ENCODE assay signal across 14 mouse cellular contexts in the genomic region with DNA sequence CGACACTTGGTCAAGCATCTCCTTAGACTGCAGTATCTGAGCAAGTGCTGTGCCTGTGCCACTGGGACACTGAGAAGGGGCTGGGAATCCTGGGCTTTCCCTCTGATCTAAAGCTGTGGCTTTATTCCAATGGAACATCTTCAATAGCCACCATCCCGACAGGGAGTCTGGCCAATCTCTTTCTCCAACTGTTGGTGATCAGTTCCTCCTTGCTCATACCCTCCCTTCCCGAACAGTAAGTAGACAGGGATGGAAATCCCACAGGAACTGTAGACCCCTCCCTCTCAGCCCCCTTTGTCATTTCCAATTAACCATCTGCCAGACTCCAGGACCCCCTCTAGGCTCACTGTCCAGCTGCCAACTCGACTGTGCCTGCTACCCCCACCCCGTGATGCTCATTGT. TPM values are rescaled to one million over a fixed set of nuclear protein-coding genes. Genes with fewer than 3 reads are reported as not detected.
DNase-seq lines count a peak whose midpoint lies in the region; ATAC-seq and TF ChIP-seq lines count a peak whose summit lies in the region.
"Had no signal": no experiment of that assay in that cellular context is flagged by ENCODE, and none has a peak within 500 bp of the region (broad histone marks: within the 10 kb centered on the region; RNA-seq: fewer than 3 reads in every experiment).

No protein-coding gene starts in this region.

- no peak overlapping the region for H3K9ac ChIP-seq in heart, embryonic 11.5 days (ENCODE audit: low read depth, low read length)
- H3K9ac ChIP-seq in forebrain, embryonic 12.5 days = no peak overlapping the region
- H3K9ac ChIP-seq in hindbrain, postnatal 0 days (replicated peaks; ENCODE audit: low read length) = no peak overlapping the region
- H3K9ac ChIP-seq in neural tube, embryonic 13.5 days = no peak overlapping the region
- no peak overlapping the region for H3K9ac ChIP-seq in lung, postnatal 0 days (replicated peaks; ENCODE audit: low read depth)
- H3K9ac ChIP-seq: liver, embryonic 12.5 days; stomach, embryonic 15.5 days had no signal

- H3K4me3 ChIP-seq in heart, embryonic 11.5 days (ENCODE audit: low read depth, low read length) = no peak overlapping the region
- no peak overlapping the region; the same call in 1 of the 2 replicates for H3K4me3 ChIP-seq in forebrain, embryonic 12.5 days (replicated peaks)
- H3K4me3 ChIP-seq in hindbrain, postnatal 0 days (ENCODE audit: low read length) = no peak overlapping the region
- no peak overlapping the region for H3K4me3 ChIP-seq in neural tube, embryonic 13.5 days
- H3K4me3 ChIP-seq in lung, postnatal 0 days (ENCODE audit: low read depth, low read length) = no peak overlapping the region
- H3K4me3 ChIP-seq: liver, embryonic 12.5 days; myocyte; stomach, embryonic 15.5 days had no signal

- H3K9me3 ChIP-seq in heart, embryonic 11.5 days (replicated peaks; ENCODE audit: control insufficient read depth, low read length) = no peaks in the 10 kb centered on the region
- H3K9me3 ChIP-seq in forebrain, embryonic 12.5 days = no peaks in the 10 kb centered on the region
- no peaks in the 10 kb centered on the region for H3K9me3 ChIP-seq in hindbrain, postnatal 0 days (ENCODE audit: low read length)
- H3K9me3 ChIP-seq in neural tube, embryonic 13.5 days = no peaks in the 10 kb centered on the region
- no peaks in the 10 kb centered on the region for H3K9me3 ChIP-seq in lung, postnatal 0 days (ENCODE audit: low read length)
- H3K9me3 ChIP-seq: liver, embryonic 12.5 days; stomach, embryonic 15.5 days had no signal

- H3K36me3 ChIP-seq in heart, embryonic 11.5 days (ENCODE audit: control insufficient read depth, insufficient read depth, low read length) = no peaks in the 10 kb centered on the region
- H3K36me3 ChIP-seq in forebrain, embryonic 12.5 days (replicated peaks) = no peaks in the 10 kb centered on the region
- H3K36me3 ChIP-seq in hindbrain, postnatal 0 days (ENCODE audit: insufficient read depth, low read length) = no peaks in the 10 kb centered on the region
- H3K36me3 ChIP-seq in neural tube, embryonic 13.5 days = no peaks in the 10 kb centered on the region
- no peaks in the 10 kb centered on the region for H3K36me3 ChIP-seq in lung, postnatal 0 days (ENCODE audit: insufficient read depth, low read length)
- H3K36me3 ChIP-seq: liver, embryonic 12.5 days; stomach, embryonic 15.5 days had no signal

- no peak for TF ChIP-seq EP300 in lung, postnatal 0 days (IDR thresholded peaks at IDR 0.05)

- WGBS in heart, embryonic 11.5 days (ENCODE audit: insufficient replicate concordance) = 35% methylated on average over 5 of the region's 5 CpGs
- 12% methylated on average over 5 of the region's 5 CpGs for WGBS in forebrain, embryonic 12.5 days
- 10% methylated on average over 5 of the region's 5 CpGs for WGBS in hindbrain, postnatal 0 days
- WGBS in neural tube, embryonic 13.5 days = 8% methylated on average over 5 of the region's 5 CpGs
- 54% methylated on average over 5 of the region's 5 CpGs for WGBS in lung, postnatal 0 days

- DNase-seq in heart, postnatal 4 days = peak; percentile 2
- peak; percentile 61 for DNase-seq in hindbrain, postnatal 0 days (ENCODE audit: low spot score)
- no peak for DNase-seq in adrenal gland, postnatal 4 days (ENCODE audit: low spot score in 2 of 2)
- DNase-seq in lung, postnatal 0 days (ENCODE audit: low spot score) = no peak
- DNase-seq in kidney, adult 11 months = no peak
- DNase-seq: kidney, postnatal 14 days; lung, postnatal 14 days; thymus, postnatal 36 days had no signal

- no peak for TF ChIP-seq CTCF in hindbrain, postnatal 0 days (IDR thresholded peaks at IDR 0.05; ENCODE audit: low read depth)
- TF ChIP-seq CTCF in lung, postnatal 0 days (IDR thresholded peaks at IDR 0.05) = no peak

- no peak overlapping the region for H3K4me2 ChIP-seq in heart, embryonic 11.5 days
- peak overlapping the region; percentile 26 for H3K4me2 ChIP-seq in forebrain, embryonic 12.5 days
- H3K4me2 ChIP-seq in hindbrain, postnatal 0 days (ENCODE audit: low read depth, low read length) = no peak overlapping the region
- no peak overlapping the region for H3K4me2 ChIP-seq in neural tube, embryonic 13.5 days
- H3K4me2 ChIP-seq in lung, postnatal 0 days (replicated peaks; ENCODE audit: low read depth, low read length) = no peak overlapping the region
- H3K4me2 ChIP-seq: liver, embryonic 12.5 days; stomach, embryonic 15.5 days had no signal

- no peak for ATAC-seq in heart, embryonic 11.5 days (replicated peaks; ENCODE audit: insufficient number of reproducible peaks, low FRiP score, low TSS enrichment)
- peak; percentile 82 for ATAC-seq in forebrain, embryonic 12.5 days (ENCODE audit: low FRiP score)
- peak; percentile 43; the same call in 1 of the 2 replicates for ATAC-seq in hindbrain, postnatal 0 days
- peak; percentile 76; the same call in 1 of the 2 replicates for ATAC-seq in neural tube, embryonic 13.5 days (ENCODE audit: low read depth)
- ATAC-seq in lung, postnatal 0 days = no peak
- ATAC-seq: liver, embryonic 12.5 days had no signal

- no peaks in the 10 kb centered on the region for H3K27me3 ChIP-seq in heart, embryonic 11.5 days (ENCODE audit: control insufficient read depth, insufficient read depth, low read length)
- H3K27me3 ChIP-seq in forebrain, embryonic 12.5 days = no peaks in the 10 kb centered on the region
- no peaks in the 10 kb centered on the region for H3K27me3 ChIP-seq in hindbrain, postnatal 0 days (ENCODE audit: insufficient read depth, low read length)
- no peaks in the 10 kb centered on the region for H3K27me3 ChIP-seq in neural tube, embryonic 13.5 days
- no peaks in the 10 kb centered on the region for H3K27me3 ChIP-seq in lung, postnatal 0 days (replicated peaks; ENCODE audit: insufficient read depth, low read length)
- H3K27me3 ChIP-seq: stomach, embryonic 15.5 days had no signal

- H3K4me1 ChIP-seq in heart, embryonic 11.5 days (ENCODE audit: control insufficient read depth, insufficient read depth, low read length) = peaks cover 16% of the 10 kb centered on the region
- H3K4me1 ChIP-seq in forebrain, embryonic 12.5 days = peaks cover 84% of the 10 kb centered on the region
- peaks cover 13% of the 10 kb centered on the region for H3K4me1 ChIP-seq in hindbrain, postnatal 0 days (ENCODE audit: insufficient read depth, low read length)
- H3K4me1 ChIP-seq in neural tube, embryonic 13.5 days (replicated peaks) = peaks cover 91% of the 10 kb centered on the region
- no peaks in the 10 kb centered on the region for H3K4me1 ChIP-seq in lung, postnatal 0 days (ENCODE audit: insufficient read depth, low read depth, low read length)
- H3K4me1 ChIP-seq: liver, embryonic 12.5 days had no signal

- H3K27ac ChIP-seq in heart, embryonic 11.5 days (ENCODE audit: low read depth, low read length) = no peak overlapping the region
- H3K27ac ChIP-seq in forebrain, embryonic 12.5 days = peak overlapping the region; percentile 75
- no peak overlapping the region for H3K27ac ChIP-seq in hindbrain, postnatal 0 days
- peak overlapping the region; percentile 54 for H3K27ac ChIP-seq in neural tube, embryonic 13.5 days (replicated peaks)
- H3K27ac ChIP-seq in lung, postnatal 0 days (ENCODE audit: low read length) = no peak overlapping the region
- H3K27ac ChIP-seq: liver, embryonic 12.5 days had no signal

RNA-seq across cellular contexts. Expression of a gene that starts 11.6 kb away (rescaled TPM):
- 10 to 100 TPM; 41.1 to 41.7 TPM for total RNA-seq in heart, postnatal 4 days (2021)
- 23.0 and 23.6 TPM in 2 replicates for polyA plus RNA-seq in heart, embryonic 11.5 days (2014; fragmentation: Nextera tagmentation; extraction: Ambion mirVana)
- polyA plus RNA-seq in forebrain, embryonic 12.5 days (2016; fragmentation: Nextera tagmentation; extraction: Ambion mirVana) = 26.7 and 30.0 TPM in 2 replicates
- total RNA-seq in hindbrain, postnatal 0 days (2014; rRNA removed) = 104 and 107 TPM in 2 replicates
- polyA plus RNA-seq in hindbrain, postnatal 0 days (2015; fragmentation: Nextera tagmentation; extraction: Ambion mirVana) = 17.0 and 17.7 TPM in 2 replicates
- polyA plus RNA-seq in neural tube, embryonic 13.5 days (2015; fragmentation: Nextera tagmentation; extraction: Ambion mirVana) = 23.9 and 25.1 TPM in 2 replicates
- total RNA-seq in adrenal gland, postnatal 4 days (2021) = 10 to 100 TPM; 23.0 to 24.1 TPM
- polyA plus RNA-seq in lung, postnatal 0 days (2015; fragmentation: Nextera tagmentation; extraction: Ambion mirVana) = 12.7 and 13.6 TPM in 2 replicates

Comparison
In these comparisons a context has a peak if more than half of its experiments do, and no peak if none do; other contexts are left out.
1. DNase-seq: peak in heart, postnatal 4 days (single experiment) and hindbrain, postnatal 0 days (single experiment); none in adrenal gland, postnatal 4 days (0 of 2), lung, postnatal 0 days (single experiment) and kidney, adult 11 months (single experiment).
2. ATAC-seq: peak in forebrain, embryonic 12.5 days (single experiment), hindbrain, postnatal 0 days (single experiment) and neural tube, embryonic 13.5 days (single experiment); none in heart, embryonic 11.5 days (single experiment) and lung, postnatal 0 days (single experiment).
3. H3K27ac ChIP-seq: peak in forebrain, embryonic 12.5 days (single experiment) and neural tube, embryonic 13.5 days (single experiment); none in heart, embryonic 11.5 days (single experiment), hindbrain, postnatal 0 days (single experiment) and lung, postnatal 0 days (single experiment).